Mouse (Mus musculus): ENCODE data around the gene Defb3. TPM values are rescaled to one million over a fixed set of nuclear protein-coding genes. Genes with fewer than 3 reads are reported as not detected.
"Not testable (repeated sequence)": the region's sequence is repeated elsewhere in the genome, so short reads cannot be mapped to it uniquely, and the experiment has no call there.

The Defb3 gene
- not detected in 2 replicates for polyA plus RNA-seq (2012)

DNA sequence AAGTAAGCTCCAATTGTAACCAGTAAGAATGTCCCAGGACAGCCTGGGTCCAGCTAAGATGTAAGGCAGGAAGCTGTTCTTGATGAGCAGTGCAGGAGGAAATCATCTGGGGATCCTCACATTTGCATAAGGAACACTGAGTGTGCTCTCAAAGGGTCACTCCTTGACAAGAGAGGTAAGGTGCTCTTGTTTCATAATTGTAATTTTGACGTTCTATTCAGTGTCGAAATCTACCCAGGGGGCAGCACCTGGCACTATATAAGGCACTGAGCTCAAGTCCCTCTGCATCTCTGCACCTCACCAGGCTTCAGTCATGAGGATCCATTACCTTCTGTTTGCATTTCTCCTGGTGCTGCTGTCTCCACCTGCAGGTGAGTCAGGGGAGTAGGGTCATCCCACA, at the start of gene Defb3:
Gene Defb3, plus strand, starts transcription at position 301 of the 400 bp plus-strand sequence.
- H3K27me3 ChIP-seq (ENCODE audit: control insufficient read depth); H3K9me3 ChIP-seq (ENCODE audit: control insufficient read depth, low read length); H3K4me1 ChIP-seq (ENCODE audit: control insufficient read depth); H3K4me3 ChIP-seq (replicated peaks); H3K36me3 ChIP-seq (ENCODE audit: control insufficient read depth): not testable (repeated sequence)

DNA sequence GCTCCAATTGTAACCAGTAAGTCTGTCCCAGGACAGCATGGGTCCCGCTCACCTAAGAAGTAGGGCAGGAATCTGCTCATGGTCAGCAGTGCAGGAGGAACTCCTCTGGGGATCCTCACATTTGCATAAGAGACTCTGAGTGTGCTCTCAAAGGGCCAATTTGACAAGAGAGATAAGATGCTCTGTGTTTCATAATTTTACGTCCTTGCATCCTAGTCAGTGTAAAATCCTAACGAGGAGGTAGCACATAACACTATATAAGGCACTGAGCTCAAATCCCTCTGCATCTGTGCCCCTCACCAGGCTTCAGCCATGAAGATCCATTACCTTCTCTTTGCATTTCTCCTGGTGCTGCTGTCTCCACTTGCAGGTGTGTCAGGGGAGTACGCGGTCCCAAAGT, 45.9 kb upstream of the Defb3 start, which contains the start of gene Defb5:
Gene Defb5, plus strand, starts transcription at position 301 of the 400 bp plus-strand sequence.
- TF ChIP-seq TAL1 (IDR thresholded peaks at IDR 0.05; ENCODE audit: low read length) = no peak
- no peak for TF ChIP-seq GATA1 (IDR thresholded peaks at IDR 0.05; ENCODE audit: low read length)
- H3K4me3 ChIP-seq (replicated peaks) = no peak within 1 kb of the TSS
- H3K4me1 ChIP-seq (ENCODE audit: control insufficient read depth) = no peaks in the 10 kb centered on the region
- no peaks in the 10 kb centered on the region for H3K36me3 ChIP-seq (ENCODE audit: control insufficient read depth)
- no peaks in the 10 kb centered on the region for H3K27me3 ChIP-seq (ENCODE audit: control insufficient read depth)
- H3K9me3 ChIP-seq (ENCODE audit: control insufficient read depth, low read length) = no peaks in the 10 kb centered on the region

DNA sequence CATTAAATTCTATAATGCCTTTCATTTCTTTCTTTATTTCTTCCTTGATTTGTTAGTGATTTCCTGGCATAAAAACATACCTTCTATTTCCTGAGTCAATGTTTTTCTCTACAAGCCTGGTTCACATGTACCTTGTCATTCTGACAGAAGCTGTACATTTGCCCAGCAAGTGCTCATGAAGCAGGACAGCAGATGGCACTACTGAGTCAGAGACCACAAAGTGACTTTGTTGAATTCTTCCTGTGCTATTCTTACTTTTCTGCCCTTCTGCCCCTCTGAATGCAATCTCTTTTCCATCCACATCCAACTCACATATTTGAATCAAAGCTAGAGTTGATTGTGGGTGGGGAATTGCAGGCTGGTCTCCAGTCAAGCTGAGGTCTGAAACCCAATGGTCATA, 35.0 kb upstream of the Defb3 start:
- H3K4me3 ChIP-seq (replicated peaks) = no peak overlapping the region
- no peaks in the 10 kb centered on the region for H3K4me1 ChIP-seq (ENCODE audit: control insufficient read depth)
- TF ChIP-seq GATA1 (IDR thresholded peaks at IDR 0.05; ENCODE audit: low read length) (no peak), TAL1 (IDR thresholded peaks at IDR 0.05; ENCODE audit: low read length) (no peak)
- H3K36me3 ChIP-seq (ENCODE audit: control insufficient read depth) = no peaks in the 10 kb centered on the region
- H3K9me3 ChIP-seq (ENCODE audit: control insufficient read depth, low read length) = no peaks in the 10 kb centered on the region
- no peaks in the 10 kb centered on the region for H3K27me3 ChIP-seq (ENCODE audit: control insufficient read depth)

DNA sequence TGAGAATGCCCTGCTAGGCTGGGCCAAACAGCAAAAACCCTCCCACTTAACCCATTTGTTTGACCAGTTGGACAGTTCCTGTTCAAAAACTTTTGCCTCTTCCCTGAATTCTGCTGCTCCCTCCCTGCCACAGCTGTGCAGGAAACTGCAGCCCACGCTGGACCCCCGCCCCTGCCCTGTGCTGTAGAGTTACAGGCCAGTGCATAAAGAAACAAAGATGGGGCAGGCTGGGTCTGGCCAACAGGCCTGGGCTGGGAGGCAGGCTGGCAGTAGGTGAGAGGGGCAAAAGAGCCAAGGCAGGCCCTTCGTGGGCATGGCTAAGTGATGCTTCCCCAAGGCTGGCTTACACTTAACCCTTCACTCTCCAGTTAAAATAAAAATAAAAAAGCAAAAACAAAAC, 33.5 kb upstream of the Defb3 start:
- no peaks in the 10 kb centered on the region for H3K27me3 ChIP-seq (ENCODE audit: control insufficient read depth)
- no peaks in the 10 kb centered on the region for H3K4me1 ChIP-seq (ENCODE audit: control insufficient read depth)
- H3K36me3 ChIP-seq (ENCODE audit: control insufficient read depth) = no peaks in the 10 kb centered on the region
- H3K9me3 ChIP-seq (ENCODE audit: control insufficient read depth, low read length) = no peaks in the 10 kb centered on the region
- TF ChIP-seq TAL1 (IDR thresholded peaks at IDR 0.05; ENCODE audit: low read length) = no peak
- no peak for TF ChIP-seq GATA1 (IDR thresholded peaks at IDR 0.05; ENCODE audit: low read length)
- H3K4me3 ChIP-seq (replicated peaks) = no peak overlapping the region

DNA sequence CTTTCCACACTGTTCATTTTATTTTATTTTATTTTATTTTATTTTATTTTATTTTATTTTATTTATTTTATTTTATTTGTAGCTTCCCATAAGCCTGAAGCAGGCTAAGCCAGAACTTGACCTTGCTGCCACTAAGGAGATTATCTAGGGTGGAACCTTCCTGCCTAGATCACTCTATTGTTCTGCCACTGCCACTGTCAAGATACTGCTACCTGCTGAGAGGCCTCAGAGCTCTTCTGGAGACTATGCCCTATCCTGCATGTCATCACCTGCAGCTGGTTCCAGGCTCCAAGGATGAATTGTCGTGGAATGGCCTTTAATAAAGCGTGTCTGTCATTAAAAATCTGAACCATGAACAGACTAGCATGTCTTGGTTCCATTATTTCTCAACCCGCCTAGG, 5.2 kb downstream of the Defb3 start:
- not testable (repeated sequence) for H3K36me3 ChIP-seq (ENCODE audit: control insufficient read depth); H3K27me3 ChIP-seq (ENCODE audit: control insufficient read depth); H3K4me1 ChIP-seq (ENCODE audit: control insufficient read depth); H3K4me3 ChIP-seq (replicated peaks); H3K9me3 ChIP-seq (ENCODE audit: control insufficient read depth, low read length)

DNA sequence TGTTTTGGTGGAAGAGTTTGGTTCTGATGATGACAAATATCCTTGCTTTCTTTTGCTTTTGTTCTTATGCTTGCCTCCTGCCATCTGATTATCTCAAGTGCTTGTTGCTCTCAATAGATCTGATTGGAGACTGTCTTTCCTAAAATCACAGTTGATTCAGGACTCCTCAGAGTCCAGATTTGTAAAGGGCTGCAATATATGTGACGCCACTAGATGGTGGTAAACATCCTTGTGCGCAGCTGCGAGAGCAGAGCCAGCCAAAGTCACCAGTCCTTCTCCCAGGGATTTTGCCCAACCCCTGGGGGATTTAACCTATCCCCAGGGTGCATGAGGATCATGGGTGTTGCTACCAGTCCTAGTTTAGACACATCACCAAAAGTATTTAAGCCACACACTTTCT, 38.7 kb downstream of the Defb3 start:
- H3K4me3 ChIP-seq (replicated peaks) = no peak overlapping the region
- no peaks in the 10 kb centered on the region for H3K9me3 ChIP-seq (ENCODE audit: control insufficient read depth, low read length)
- TF ChIP-seq TAL1 (IDR thresholded peaks at IDR 0.05; ENCODE audit: low read length) (no peak), GATA1 (IDR thresholded peaks at IDR 0.05; ENCODE audit: low read length) (no peak)
- H3K36me3 ChIP-seq (ENCODE audit: control insufficient read depth) = no peaks in the 10 kb centered on the region
- no peaks in the 10 kb centered on the region for H3K27me3 ChIP-seq (ENCODE audit: control insufficient read depth)
- H3K4me1 ChIP-seq (ENCODE audit: control insufficient read depth) = no peaks in the 10 kb centered on the region

Other genes with a start within 250 kb of the Defb3 start
- not detected in 2 replicates for gene Defb39, start 228.6 kb upstream of the Defb3 start, polyA plus RNA-seq (2012)
- not detected in 2 replicates for gene Defb12, start 178.5 kb upstream of the Defb3 start, polyA plus RNA-seq (2012)
- not detected in 2 replicates for gene Defb34, start 169.6 kb upstream of the Defb3 start, polyA plus RNA-seq (2012)
- gene Gm45826, start 152.6 kb upstream of the Defb3 start, polyA plus RNA-seq (2012) = not detected in 2 replicates
- not detected in 2 replicates for gene Defb14, start 99.0 kb upstream of the Defb3 start, polyA plus RNA-seq (2012)
- not detected in 2 replicates for gene Defb4, start 94.7 kb upstream of the Defb3 start, polyA plus RNA-seq (2012)
- not detected in 2 replicates for gene Defb6, start 67.9 kb upstream of the Defb3 start, polyA plus RNA-seq (2012)
- gene Defb46, start 53.4 kb upstream of the Defb3 start, polyA plus RNA-seq (2012) = not detected in 2 replicates
- gene Defb5, start 45.8 kb upstream of the Defb3 start, polyA plus RNA-seq (2012) = not detected in 2 replicates
- not detected in 2 replicates for gene Defb8, start 154.2 kb downstream of the Defb3 start, polyA plus RNA-seq (2012)
- not detected in 2 replicates for gene Defb7, start 201.7 kb downstream of the Defb3 start, polyA plus RNA-seq (2012)

Data from erythroblast, embryonic 14.5 days (primary cell).